Mouse (Mus musculus): ENCODE measurements around the gene Cd177. TPM values are rescaled to one million over a fixed set of nuclear protein-coding genes. Genes with fewer than 3 reads are reported as not detected.
A peak's percentile ranks its signal among the peaks of the same experiment; 100 is the strongest.
"Not testable (repeated sequence)": the region's sequence is repeated elsewhere in the genome, so short reads cannot be mapped to it uniquely, and the experiment has no call there.

Gene Cd177
- total and polyA plus RNA-seq, 2 experiments, result 0.09 TPM; not detected in 1

- TF ChIP-seq POLR2A (IDR thresholded peaks at IDR 0.05; ENCODE audit: extremely low read depth, insufficient read depth, low read length), result no peak
- no peak for TF ChIP-seq CTCF (IDR thresholded peaks at IDR 0.05; ENCODE audit: low read depth, low read length)
- WGBS, result 50% methylated on average over 5 of the region's 5 CpGs
- no peaks in the 10 kb centered on the region for H3K36me3 ChIP-seq (ENCODE audit: control insufficient read depth, insufficient read depth, low read length)
- no peaks in the 10 kb centered on the region for H3K4me1 ChIP-seq (ENCODE audit: control insufficient read depth, insufficient read depth, low read length)
- H3K4me3 ChIP-seq (ENCODE audit: insufficient read depth, low read depth, low read length), result no peak overlapping the region
- no peak for DNase-seq (ENCODE audit: extremely low read depth, low read depth, low spot score)
- H3K27me3 ChIP-seq (ENCODE audit: control insufficient read depth, insufficient read depth, low read length), result no peaks in the 10 kb centered on the region
- no peak overlapping the region for H3K27ac ChIP-seq (replicated peaks; ENCODE audit: insufficient read depth, low read depth, low read length)
- H3K9ac ChIP-seq (ENCODE audit: low read depth, low read length), result no peak overlapping the region
- no peaks in the 10 kb centered on the region for H3K79me2 ChIP-seq (ENCODE audit: control insufficient read depth, insufficient read depth, low read length)
Observed at GRCm38 (mm10) chr7:24753476-24753875, 6.6 kb downstream of the Cd177 start.

- H3K36me3 ChIP-seq (ENCODE audit: control insufficient read depth, insufficient read depth, low read length), result no peaks in the 10 kb centered on the region
- H3K79me2 ChIP-seq (ENCODE audit: control insufficient read depth, insufficient read depth, low read length), result no peaks in the 10 kb centered on the region
- H3K4me1 ChIP-seq (ENCODE audit: control insufficient read depth, insufficient read depth, low read length), result no peaks in the 10 kb centered on the region
- H3K27me3 ChIP-seq (ENCODE audit: control insufficient read depth, insufficient read depth, low read length), result no peaks in the 10 kb centered on the region
- no peak overlapping the region for H3K9ac ChIP-seq (ENCODE audit: low read depth, low read length)
- no peak overlapping the region for H3K4me3 ChIP-seq (ENCODE audit: insufficient read depth, low read depth, low read length)
- no peak overlapping the region for H3K27ac ChIP-seq (replicated peaks; ENCODE audit: insufficient read depth, low read depth, low read length)
- 72% methylated on average over 2 of the region's 2 CpGs for WGBS
- no peak for DNase-seq (ENCODE audit: extremely low read depth, low read depth, low spot score)
- TF ChIP-seq CTCF (IDR thresholded peaks at IDR 0.05; ENCODE audit: low read depth, low read length) (no peak), POLR2A (IDR thresholded peaks at IDR 0.05; ENCODE audit: extremely low read depth, insufficient read depth, low read length) (no peak)
Observed at GRCm38 (mm10) chr7:24751610-24752009, 8.5 kb downstream of the Cd177 start.

- H3K4me3 ChIP-seq (ENCODE audit: insufficient read depth, low read depth, low read length), result no peak overlapping the region
- WGBS, result 51% methylated on average over 4 of the region's 4 CpGs
- H3K4me1 ChIP-seq (ENCODE audit: control insufficient read depth, insufficient read depth, low read length), result no peaks in the 10 kb centered on the region
- no peak overlapping the region for H3K27ac ChIP-seq (replicated peaks; ENCODE audit: insufficient read depth, low read depth, low read length)
- H3K79me2 ChIP-seq (ENCODE audit: control insufficient read depth, insufficient read depth, low read length), result no peaks in the 10 kb centered on the region
- TF ChIP-seq CTCF (IDR thresholded peaks at IDR 0.05; ENCODE audit: low read depth, low read length) (no peak), POLR2A (IDR thresholded peaks at IDR 0.05; ENCODE audit: extremely low read depth, insufficient read depth, low read length) (no peak)
- H3K36me3 ChIP-seq (ENCODE audit: control insufficient read depth, insufficient read depth, low read length), result no peaks in the 10 kb centered on the region
- no peak overlapping the region for H3K9ac ChIP-seq (ENCODE audit: low read depth, low read length)
- no peaks in the 10 kb centered on the region for H3K27me3 ChIP-seq (ENCODE audit: control insufficient read depth, insufficient read depth, low read length)
- no peak for DNase-seq (ENCODE audit: extremely low read depth, low read depth, low spot score)
Observed at GRCm38 (mm10) chr7:24750695-24751094, 9.4 kb downstream of the Cd177 start.

GRCm38 (mm10) chr7:24735970-24736670 is 24.0 kb downstream of the Cd177 start:
- Histone ChIP-seq H3K9ac (ENCODE audit: low read depth, low read length) (no peak overlapping the region), H3K27ac (replicated peaks; ENCODE audit: insufficient read depth, low read depth, low read length) (no peak overlapping the region), H3K4me1 (ENCODE audit: control insufficient read depth, insufficient read depth, low read length) (no peaks in the 10 kb centered on the region), H3K27me3 (ENCODE audit: control insufficient read depth, insufficient read depth, low read length) (no peaks in the 10 kb centered on the region; the same call in 1 of the 2 replicates), H3K4me3 (ENCODE audit: insufficient read depth, low read depth, low read length) (no peak overlapping the region), H3K79me2 (ENCODE audit: control insufficient read depth, insufficient read depth, low read length) (no peaks in the 10 kb centered on the region), H3K36me3 (ENCODE audit: control insufficient read depth, insufficient read depth, low read length) (no peaks in the 10 kb centered on the region)
- no peak for TF ChIP-seq CTCF (IDR thresholded peaks at IDR 0.05; ENCODE audit: low read depth, low read length)
- TF ChIP-seq POLR2A (IDR thresholded peaks at IDR 0.05; ENCODE audit: extremely low read depth, insufficient read depth, low read length), result no peak
- WGBS, result 25% methylated on average over 17 of the region's 17 CpGs
- no peak for DNase-seq (ENCODE audit: extremely low read depth, low read depth, low spot score)

- H3K4me3 ChIP-seq (ENCODE audit: insufficient read depth, low read depth, low read length); DNase-seq (ENCODE audit: extremely low read depth, low read depth, low spot score); H3K27ac ChIP-seq (replicated peaks; ENCODE audit: insufficient read depth, low read depth, low read length); H3K36me3 ChIP-seq (ENCODE audit: control insufficient read depth, insufficient read depth, low read length); H3K27me3 ChIP-seq (ENCODE audit: control insufficient read depth, insufficient read depth, low read length); H3K79me2 ChIP-seq (ENCODE audit: control insufficient read depth, insufficient read depth, low read length); H3K4me1 ChIP-seq (ENCODE audit: control insufficient read depth, insufficient read depth, low read length); H3K9ac ChIP-seq (ENCODE audit: low read depth, low read length): not testable (repeated sequence)
- WGBS, result 86% methylated on average over 11 of the region's 11 CpGs
Observed at GRCm38 (mm10) chr7:24726808-24727207, 33.3 kb downstream of the Cd177 start, which contains the start of gene Gm4763. Gene Gm4763 (minus strand): TSS chr7:24726908.

GRCm38 (mm10) chr7:24715039-24715438 is 45.1 kb downstream of the Cd177 start:
- Histone ChIP-seq H3K79me2 (ENCODE audit: control insufficient read depth, insufficient read depth, low read length) (no peaks in the 10 kb centered on the region), H3K27ac (replicated peaks; ENCODE audit: insufficient read depth, low read depth, low read length) (no peak overlapping the region)
- TF ChIP-seq CTCF (IDR thresholded peaks at IDR 0.05; ENCODE audit: low read depth, low read length) (no peak), POLR2A (IDR thresholded peaks at IDR 0.05; ENCODE audit: extremely low read depth, insufficient read depth, low read length) (no peak)

More at GRCm38 (mm10) chr7:24715039-24715438, 45.1 kb downstream of the Cd177 start:
- H3K9ac ChIP-seq (ENCODE audit: low read depth, low read length), result no peak overlapping the region
- H3K36me3 ChIP-seq (ENCODE audit: control insufficient read depth, insufficient read depth, low read length), result no peaks in the 10 kb centered on the region
- H3K4me1 ChIP-seq (ENCODE audit: control insufficient read depth, insufficient read depth, low read length), result no peaks in the 10 kb centered on the region
- no peaks in the 10 kb centered on the region for H3K27me3 ChIP-seq (ENCODE audit: control insufficient read depth, insufficient read depth, low read length)
- no peak overlapping the region for H3K4me3 ChIP-seq (ENCODE audit: insufficient read depth, low read depth, low read length)
- WGBS, result 60% methylated on average over 6 of the region's 6 CpGs
- peak; percentile 0 for DNase-seq (ENCODE audit: extremely low read depth, low read depth, low spot score)

All from liver, adult 2 months (tissue).